Mouse (Mus musculus) liver, adult 2 months (tissue): Measurements from ENCODE around the gene Pik3cb. TPM values are rescaled to one million over a fixed set of nuclear protein-coding genes. Genes with fewer than 3 reads are reported as not detected.

Source experiments
- DNase-seq: peaks from one replicate; pipeline ENCODE4 v3.0.0-alpha.2; 2011; ENCODE audit warnings: low read depth, low spot score; ENCODE audit errors: extremely low read depth
- H3K27ac ChIP-seq: fragments of 200-500 bp; replicated peaks from 2 replicates; pipeline ENCODE4 v1.5.1; 2012; ENCODE audit warnings: low read depth, mild to moderate bottlenecking, control low read depth, inconsistent platforms, low read length; ENCODE audit not compliant: insufficient read depth
- H3K27me3 ChIP-seq: fragments of 200-500 bp; 2 replicates; pipeline ENCODE4 v1.6.1; 2012; ENCODE audit warnings: mild to moderate bottlenecking, moderate library complexity, low read length, inconsistent platforms; ENCODE audit not compliant: control insufficient read depth, insufficient read depth
- H3K36me3 ChIP-seq: fragments of 200-500 bp; 2 replicates; pipeline ENCODE4 v1.6.1; 2012; ENCODE audit warnings: low read length, inconsistent platforms; ENCODE audit not compliant: control insufficient read depth, insufficient read depth
- H3K4me1 ChIP-seq: fragments of 200-500 bp; 2 replicates; pipeline ENCODE4 v1.6.1; 2011; ENCODE audit warnings: low read length; ENCODE audit not compliant: control insufficient read depth, insufficient read depth
- H3K4me3 ChIP-seq: fragments of 200-500 bp; 2 replicates; pipeline ENCODE4 v1.5.1; 2011; ENCODE audit warnings: low read depth, mild to moderate bottlenecking, control low read depth, low read length, moderate library complexity; ENCODE audit not compliant: insufficient read depth
- H3K79me2 ChIP-seq: fragments of 200-500 bp; 2 replicates; pipeline ENCODE4 v1.6.1; 2012; ENCODE audit warnings: inconsistent platforms, mild to moderate bottlenecking, low read length, moderate library complexity; ENCODE audit not compliant: control insufficient read depth, insufficient read depth
- H3K9ac ChIP-seq: fragments of 200-500 bp; 2 replicates; pipeline ENCODE4 v1.6.1; 2012; ENCODE audit warnings: low read depth, mild to moderate bottlenecking, control low read depth, inconsistent platforms, low read length
- CTCF ChIP-seq: fragments of 200-500 bp; IDR thresholded peaks from 2 replicates; pipeline ENCODE4 v1.5.1; 2011; ENCODE audit warnings: low read depth, low read length, control low read depth
- POLR2A ChIP-seq: fragments of 200-500 bp; IDR thresholded peaks from 2 replicates; pipeline ENCODE4 v1.6.1; 2011; ENCODE audit warnings: low read length, control low read depth; ENCODE audit not compliant: insufficient read depth; ENCODE audit errors: extremely low read depth
- WGBS: fragments of 180-500 bp; shearing (Covaris S2); methylation state at CpG from one replicate; pipeline ENCODE4 v1.1.7; 2018; 5-methylcytosine and 5-hydroxymethylcytosine counted together
- polyA plus RNA-seq: library from polyadenylated mRNA; depleted of rRNA; stranded (reverse); fragments of >200 nt; gene quantifications from 2 replicates; pipeline ENCODE4 v1.2.3, GENCODE M21; 2012
- total RNA-seq: library from RNA; depleted of rRNA; stranded (reverse); fragments of >200 nt; gene quantifications from 2 replicates; pipeline ENCODE4 v1.2.3, GENCODE M21; 2014

Gene Pik3cb
- total and polyA plus RNA-seq, 2 experiments: 2.5 to 4.2 TPM

- Histone ChIP-seq H3K9ac (no peak overlapping the region), H3K4me1 (peaks cover 6% of the 10 kb centered on the region; the same call in 1 of the 2 replicates), H3K36me3 (no peaks in the 10 kb centered on the region), H3K4me3 (no peak overlapping the region), H3K27me3 (no peaks in the 10 kb centered on the region), H3K27ac (peak overlapping the region; percentile 39), H3K79me2 (peaks cover 28% of the 10 kb centered on the region; the same call in 1 of the 2 replicates)
- TF ChIP-seq POLR2A (no peak), CTCF (no peak)
- peak; percentile 88 for DNase-seq
- WGBS: 27% methylated on average over 5 of the region's 5 CpGs
These were observed 3.1 kb downstream of the Pik3cb start for GRCm38 (mm10) chr9:99137301-99137700.

- WGBS: 59% methylated on average over 3 of the region's 3 CpGs
- Histone ChIP-seq H3K27ac (no peak overlapping the region), H3K4me1 (no peaks in the 10 kb centered on the region), H3K27me3 (no peaks in the 10 kb centered on the region), H3K9ac (no peak overlapping the region), H3K79me2 (peaks cover 45% of the 10 kb centered on the region; the same call in 1 of the 2 replicates), H3K36me3 (no peaks in the 10 kb centered on the region), H3K4me3 (no peak overlapping the region)
- DNase-seq: no peak
- TF ChIP-seq POLR2A (no peak), CTCF (no peak)
These were observed 8.4 kb downstream of the Pik3cb start for GRCm38 (mm10) chr9:99131951-99132470.

GRCm38 (mm10) chr9:99131119-99131518, 9.3 kb downstream of the Pik3cb start:
- 94% methylated on average over 4 of the region's 4 CpGs for WGBS
- H3K4me3 ChIP-seq: no peak overlapping the region
- TF ChIP-seq POLR2A (no peak), CTCF (no peak)

GRCm38 (mm10) chr9:99127578-99127977, 12.8 kb downstream of the Pik3cb start:
- Histone ChIP-seq H3K27ac (no peak overlapping the region), H3K36me3 (no peaks in the 10 kb centered on the region), H3K4me1 (no peaks in the 10 kb centered on the region), H3K9ac (no peak overlapping the region), H3K27me3 (no peaks in the 10 kb centered on the region), H3K4me3 (no peak overlapping the region), H3K79me2 (peaks cover 23% of the 10 kb centered on the region; the same call in 1 of the 2 replicates)
- TF ChIP-seq POLR2A: no peak
- TF ChIP-seq CTCF: no peak
- DNase-seq: no peak
- WGBS: 92% methylated on average over 7 of the region's 7 CpGs

More at GRCm38 (mm10) chr9:99131119-99131518, 9.3 kb downstream of the Pik3cb start:
- Histone ChIP-seq H3K79me2 (peaks cover 44% of the 10 kb centered on the region; the same call in 1 of the 2 replicates), H3K4me1 (no peaks in the 10 kb centered on the region), H3K9ac (no peak overlapping the region), H3K36me3 (no peaks in the 10 kb centered on the region), H3K27me3 (no peaks in the 10 kb centered on the region), H3K27ac (no peak overlapping the region)
- DNase-seq: no peak

GRCm38 (mm10) chr9:99122749-99123148, 17.7 kb downstream of the Pik3cb start:
- Histone ChIP-seq H3K4me3 (no peak overlapping the region), H3K9ac (no peak overlapping the region), H3K27ac (no peak overlapping the region), H3K79me2 (peaks cover 8% of the 10 kb centered on the region; the same call in 1 of the 2 replicates), H3K4me1 (no peaks in the 10 kb centered on the region), H3K36me3 (0 out of 2 replicates have a peak, but pooled peaks cover 2% of the 10 kb centered on the region), H3K27me3 (no peaks in the 10 kb centered on the region)
- DNase-seq: no peak
- TF ChIP-seq POLR2A: no peak
- no peak for TF ChIP-seq CTCF
- whole genome bisulfite sequencing: 59% methylated on average over 4 of the region's 4 CpGs

- Histone ChIP-seq H3K36me3 (no peaks in the 10 kb centered on the region), H3K27me3 (no peaks in the 10 kb centered on the region), H3K79me2 (peaks cover 10% of the 10 kb centered on the region; the same call in 1 of the 2 replicates), H3K4me3 (no peak overlapping the region), H3K27ac (no peak overlapping the region), H3K9ac (no peak overlapping the region), H3K4me1 (no peaks in the 10 kb centered on the region)
- DNase-seq: no peak
- 89% methylated on average over 12 of the region's 12 CpGs for WGBS
- TF ChIP-seq POLR2A (no peak), CTCF (no peak)
These were observed 28.0 kb downstream of the Pik3cb start for GRCm38 (mm10) chr9:99112409-99112808.
